10 mouse cellular contexts compared by ENCODE assay signal in genomic region chr16:93717299-93717703, GRCm38 (mm10). TPM values are rescaled to one million over a fixed set of nuclear protein-coding genes. Genes with fewer than 3 reads are reported as not detected.
DNase-seq lines count a peak whose midpoint lies in the region.
"Had no signal": no experiment of that assay in that cellular context is flagged by ENCODE, and none has a peak within 500 bp of the region (broad histone marks: within the 10 kb centered on the region; RNA-seq: fewer than 3 reads in every experiment).

No protein-coding gene starts in this region.

- DNase-seq in spleen, adult 12 weeks (ENCODE audit: low spot score): peak; percentile 59
- DNase-seq in spleen, adult 18-20 months: no peak
- peak; percentile 31 for DNase-seq in embryo, embryonic 9.5 days (ENCODE audit: extremely low spot score)
- peak; percentile 78 for DNase-seq in heart, adult 8-10 months (ENCODE audit: low spot score)
- DNase-seq in layer of hippocampus, adult 9-11 months: peak; percentile 82
- DNase-seq in lung, postnatal 4 days: peak; percentile 82 to 89
- peak; percentile 32 to 34 for DNase-seq in right cerebral cortex, postnatal 36 days (ENCODE audit: low spot score in 2 of 2)
- no peak for DNase-seq in thymus, postnatal 36 days

RNA-seq across cellular contexts. Expression of gene Dop1b, which starts 5.6 kb away (rescaled TPM):
- total RNA-seq in heart, adult 8-10 months (2022): 10 to 100 TPM; 16.6 to 19.7 (median 16.8) TPM

RNA-seq across cellular contexts. Expression of gene Cbr3, which starts 34.3 kb away (rescaled TPM):
- total RNA-seq in heart, adult 8-10 months (2022): 1 to 10 TPM; 1.4 to 3.2 (median 2.4) TPM
- total RNA-seq: G1E; hematopoietic stem cell, adult 5-6 weeks had no signal

Comparison
In these comparisons a context has a peak if more than half of its experiments do, and no peak if none do; other contexts are left out.
1. DNase-seq: peak in spleen, adult 12 weeks (single experiment), embryo, embryonic 9.5 days (single experiment), heart, adult 8-10 months (single experiment), layer of hippocampus, adult 9-11 months (single experiment), lung, postnatal 4 days (2 of 2) and right cerebral cortex, postnatal 36 days (2 of 2); none in spleen, adult 18-20 months (0 of 2) and thymus, postnatal 36 days (0 of 2).